Mouse (Mus musculus) hindbrain, embryonic 16.5 days (tissue): ENCODE results near the gene Itpr2. TPM values are rescaled to one million over a fixed set of nuclear protein-coding genes. Genes with fewer than 3 reads are reported as not detected.

ENCODE experiments used
- ATAC-seq: fragments of 200-750 bp; cut with Nextera tagmentation; 2 replicates; pipeline ENCODE4 v1.8.0; 2017; ENCODE audit warnings: moderate TSS enrichment, moderate library complexity
- H3K27ac ChIP-seq: fragments of 300-500 bp; sonication (generic); 2 replicates; pipeline ENCODE4 v1.5.1; 2014; ENCODE audit warnings: low read depth, mild to moderate bottlenecking, control low read depth, low read length, moderate library complexity
- H3K27me3 ChIP-seq: fragments of 300-500 bp; sonication (generic); replicated peaks from 2 replicates; pipeline ENCODE4 v1.6.1; 2014; ENCODE audit warnings: low read length; ENCODE audit not compliant: control insufficient read depth, insufficient read depth
- H3K36me3 ChIP-seq: fragments of 300-500 bp; sonication (generic); 2 replicates; pipeline ENCODE4 v1.6.1; 2014; ENCODE audit warnings: mild to moderate bottlenecking, low read length, moderate library complexity, mixed read lengths; ENCODE audit not compliant: control insufficient read depth, insufficient read depth
- H3K4me1 ChIP-seq: fragments of 300-500 bp; sonication (generic); 2 replicates; pipeline ENCODE4 v1.6.1; 2014; ENCODE audit warnings: low read depth, low read length; ENCODE audit not compliant: control insufficient read depth, insufficient read depth
- H3K4me2 ChIP-seq: fragments of 300-500 bp; sonication (generic); 2 replicates; pipeline ENCODE4 v1.6.1; 2014; ENCODE audit warnings: mild to moderate bottlenecking, low read length, control low read depth, moderate library complexity
- H3K4me3 ChIP-seq: fragments of 300-500 bp; sonication (generic); 2 replicates; pipeline ENCODE4 v1.5.1; 2014; ENCODE audit warnings: mild to moderate bottlenecking, low read length, control low read depth, moderate library complexity
- H3K9ac ChIP-seq: fragments of 300-500 bp; sonication (generic); 2 replicates; pipeline ENCODE4 v1.6.1; 2014; ENCODE audit warnings: low read depth, mild to moderate bottlenecking, control low read depth, low read length, moderate library complexity
- H3K9me3 ChIP-seq: fragments of 300-500 bp; sonication (generic); 2 replicates; pipeline ENCODE4 v1.6.1; 2014; ENCODE audit warnings: mild to moderate bottlenecking, low read length, moderate library complexity; ENCODE audit not compliant: control insufficient read depth
- WGBS: fragments of 180-500 bp; shearing (Covaris S2); extraction: QIAGEN DNeasy Blood & Tissue Kit; methylation state at CpG from one replicate; pipeline ENCODE4 v1.1.7; 2014; 5-methylcytosine and 5-hydroxymethylcytosine counted together
- polyA plus RNA-seq: library from polyadenylated mRNA; unstranded; fragments of >200 nt; fragmentation: Nextera tagmentation; extraction: Ambion mirVana; gene quantifications from 2 replicates; pipeline ENCODE4 v1.2.1, GENCODE M21; 2015

Itpr2 gene
- polyA plus RNA-seq, 1 experiment from 2014 or later: 9.1 TPM

DNA sequence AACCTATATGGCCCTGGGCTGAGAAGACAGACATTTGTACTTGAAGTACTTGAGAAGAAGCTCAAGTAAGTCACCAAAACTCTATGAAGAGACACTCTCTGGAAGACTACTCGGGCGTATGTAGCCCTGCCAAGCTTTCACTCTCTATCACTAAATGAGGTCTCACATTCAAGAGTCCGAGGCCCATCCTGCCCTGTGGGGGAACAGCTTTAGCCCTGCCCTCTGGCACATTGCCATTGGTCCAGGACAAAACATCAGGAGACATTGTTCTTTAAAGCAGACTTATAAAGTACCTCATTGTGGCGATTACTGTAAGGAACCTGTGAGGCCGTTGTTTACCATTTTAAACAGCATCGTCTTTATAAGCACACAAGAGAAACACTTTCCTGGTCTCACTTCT is 77.7 kb downstream of the Itpr2 start:
- Histone ChIP-seq H3K4me2 (no peak overlapping the region), H3K27me3 (no peaks in the 10 kb centered on the region), H3K9ac (no peak overlapping the region), H3K9me3 (no peaks in the 10 kb centered on the region), H3K36me3 (no peaks in the 10 kb centered on the region), H3K27ac (no peak overlapping the region), H3K4me3 (no peak overlapping the region), H3K4me1 (no peaks in the 10 kb centered on the region)
- 69% methylated on average over 6 of the region's 6 CpGs for WGBS
- no peak for ATAC-seq

DNA sequence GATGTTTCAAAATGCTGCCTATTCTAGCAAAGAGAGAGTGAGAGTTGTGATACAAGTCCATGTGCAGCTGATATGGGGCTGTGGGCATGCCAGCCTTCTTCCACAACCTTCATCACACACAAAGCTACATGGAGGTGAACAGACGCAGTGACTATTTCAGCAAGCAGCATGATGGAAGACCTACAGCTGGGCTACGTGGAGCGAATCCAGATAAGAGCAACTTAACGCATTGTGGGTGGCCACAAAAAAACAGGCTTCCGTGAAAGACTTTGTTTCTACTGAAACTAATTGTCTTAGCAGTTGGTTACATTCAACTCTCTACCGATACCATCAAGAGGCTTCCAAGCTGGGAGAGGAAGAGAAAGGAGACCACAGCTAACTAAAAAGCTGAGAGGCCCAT is 81.3 kb downstream of the Itpr2 start:
- Histone ChIP-seq H3K4me2 (no peak overlapping the region), H3K4me1 (no peaks in the 10 kb centered on the region), H3K9ac (no peak overlapping the region), H3K27me3 (no peaks in the 10 kb centered on the region), H3K27ac (no peak overlapping the region), H3K9me3 (no peaks in the 10 kb centered on the region), H3K4me3 (no peak overlapping the region), H3K36me3 (no peaks in the 10 kb centered on the region)
- 49% methylated on average over 6 of the region's 6 CpGs for WGBS
- ATAC-seq: no peak

DNA sequence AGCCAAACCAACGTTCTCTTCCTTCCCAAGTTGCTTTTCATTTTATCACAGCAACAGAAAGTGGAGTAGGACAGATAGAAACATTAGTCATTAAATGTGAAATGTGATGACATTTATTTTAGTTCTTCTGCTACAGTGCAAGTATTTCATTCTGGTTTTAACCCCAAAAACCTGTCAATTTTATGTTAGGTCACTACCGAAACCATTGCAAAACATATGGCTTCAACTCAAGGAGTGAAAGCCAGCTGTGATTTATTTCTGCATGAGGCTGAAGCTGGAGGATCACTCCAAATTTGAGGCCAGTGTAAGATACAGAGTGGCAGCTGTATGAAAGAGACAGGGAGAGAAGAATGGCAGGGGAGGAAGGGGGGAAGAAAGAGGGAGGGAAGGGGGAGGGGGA is 85.6 kb downstream of the Itpr2 start:
- H3K27ac ChIP-seq: no peak overlapping the region
- no peak for ATAC-seq
- no peaks in the 10 kb centered on the region for H3K36me3 ChIP-seq
- no peak overlapping the region for H3K4me2 ChIP-seq
- 87% methylated on average over 2 of the region's 2 CpGs for WGBS
- no peaks in the 10 kb centered on the region for H3K4me1 ChIP-seq
- no peaks in the 10 kb centered on the region for H3K9me3 ChIP-seq
- H3K27me3 ChIP-seq: no peaks in the 10 kb centered on the region
- H3K9ac ChIP-seq: no peak overlapping the region
- no peak overlapping the region for H3K4me3 ChIP-seq

DNA sequence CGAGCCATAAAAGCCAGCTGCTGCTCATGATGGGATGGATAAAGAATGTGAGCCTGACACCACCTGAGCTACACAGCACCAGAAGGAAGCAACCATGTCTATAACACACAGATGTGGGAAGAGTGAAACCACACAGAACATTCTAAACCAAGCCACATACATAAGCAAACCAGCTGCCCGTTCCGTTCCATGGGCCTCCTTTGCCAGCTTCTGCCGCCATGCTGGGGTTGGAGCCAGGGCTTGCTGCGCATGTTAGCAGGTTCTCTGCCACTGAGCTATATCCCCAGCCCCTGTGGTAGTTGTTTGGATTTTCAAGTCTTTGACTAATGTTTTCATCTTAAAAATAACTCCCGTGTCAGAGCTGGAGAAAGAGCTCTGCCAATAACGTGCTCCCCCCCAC is 87.9 kb downstream of the Itpr2 start:
- Histone ChIP-seq H3K27me3 (no peaks in the 10 kb centered on the region), H3K9ac (no peak overlapping the region), H3K4me1 (no peaks in the 10 kb centered on the region; the same call in 1 of the 2 replicates), H3K9me3 (no peaks in the 10 kb centered on the region), H3K36me3 (no peaks in the 10 kb centered on the region), H3K4me2 (no peak overlapping the region), H3K4me3 (no peak overlapping the region), H3K27ac (no peak overlapping the region)
- WGBS: 79% methylated on average over 7 of the region's 7 CpGs
- no peak for ATAC-seq

DNA sequence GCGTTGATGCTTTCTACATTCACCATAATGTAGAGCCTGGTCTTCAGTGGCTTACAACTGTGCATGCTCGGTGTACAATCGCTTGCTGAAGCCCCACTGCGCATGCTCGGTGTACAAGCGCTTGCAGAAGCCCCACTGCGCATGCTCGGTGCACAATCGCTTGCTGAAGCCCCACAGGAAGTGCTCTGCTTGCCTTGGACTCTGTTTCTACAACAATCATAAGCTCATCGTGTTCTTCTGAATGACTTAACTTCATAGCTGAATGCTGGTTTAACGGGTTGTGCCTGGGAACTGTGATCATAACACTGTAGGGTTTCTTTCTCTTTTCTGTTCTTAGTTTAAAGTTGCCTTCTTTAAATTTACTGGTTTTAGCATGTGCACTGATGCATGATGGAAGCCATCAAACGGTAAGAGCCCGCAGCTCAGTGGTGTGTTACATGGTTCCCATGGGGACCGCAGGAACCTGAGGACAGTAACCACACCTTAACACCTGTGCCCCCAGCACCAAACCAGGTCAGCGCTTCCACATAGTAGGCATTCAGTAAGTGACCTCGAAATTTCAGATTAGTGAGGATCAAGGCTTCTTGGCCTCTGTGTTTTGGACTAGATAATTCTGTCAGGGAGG is 90.5 kb downstream of the Itpr2 start:
- no peaks in the 10 kb centered on the region; the same call in 1 of the 2 replicates for H3K4me1 ChIP-seq
- no peak overlapping the region for H3K27ac ChIP-seq
- H3K9ac ChIP-seq: no peak overlapping the region
- no peaks in the 10 kb centered on the region for H3K27me3 ChIP-seq
- H3K9me3 ChIP-seq: no peaks in the 10 kb centered on the region
- no peak overlapping the region for H3K4me3 ChIP-seq
- 83% methylated on average over 16 of the region's 16 CpGs for WGBS
- no peak for ATAC-seq
- no peaks in the 10 kb centered on the region for H3K36me3 ChIP-seq
- H3K4me2 ChIP-seq: no peak overlapping the region

DNA sequence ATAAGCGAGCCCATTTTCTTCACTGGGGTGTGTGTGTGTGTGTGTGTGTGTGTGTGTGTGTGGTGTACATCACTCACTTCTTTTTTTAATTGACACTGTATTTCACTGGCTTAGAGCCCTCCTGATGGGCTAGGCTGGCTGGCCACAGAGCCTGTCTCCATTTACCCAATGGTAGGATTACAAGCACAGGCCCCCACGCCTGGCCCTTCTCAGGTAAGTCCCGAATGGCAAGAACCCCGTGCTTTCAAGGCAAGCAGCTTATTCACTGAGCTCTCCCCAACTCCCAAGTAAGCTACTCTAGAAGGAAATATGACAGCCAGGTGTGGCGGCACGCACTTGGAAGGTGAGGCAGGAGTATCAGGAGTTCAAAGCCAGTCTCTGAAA is 91.6 kb downstream of the Itpr2 start:
- no peaks in the 10 kb centered on the region for H3K9me3 ChIP-seq
- no peaks in the 10 kb centered on the region for H3K27me3 ChIP-seq
- no peaks in the 10 kb centered on the region for H3K36me3 ChIP-seq
- no peak overlapping the region for H3K4me3 ChIP-seq
- no peak overlapping the region for H3K4me2 ChIP-seq
- H3K9ac ChIP-seq: no peak overlapping the region
- ATAC-seq: no peak
- no peaks in the 10 kb centered on the region; the same call in 1 of the 2 replicates for H3K4me1 ChIP-seq
- H3K27ac ChIP-seq: no peak overlapping the region
- 70% methylated on average over 6 of the region's 6 CpGs for WGBS

DNA sequence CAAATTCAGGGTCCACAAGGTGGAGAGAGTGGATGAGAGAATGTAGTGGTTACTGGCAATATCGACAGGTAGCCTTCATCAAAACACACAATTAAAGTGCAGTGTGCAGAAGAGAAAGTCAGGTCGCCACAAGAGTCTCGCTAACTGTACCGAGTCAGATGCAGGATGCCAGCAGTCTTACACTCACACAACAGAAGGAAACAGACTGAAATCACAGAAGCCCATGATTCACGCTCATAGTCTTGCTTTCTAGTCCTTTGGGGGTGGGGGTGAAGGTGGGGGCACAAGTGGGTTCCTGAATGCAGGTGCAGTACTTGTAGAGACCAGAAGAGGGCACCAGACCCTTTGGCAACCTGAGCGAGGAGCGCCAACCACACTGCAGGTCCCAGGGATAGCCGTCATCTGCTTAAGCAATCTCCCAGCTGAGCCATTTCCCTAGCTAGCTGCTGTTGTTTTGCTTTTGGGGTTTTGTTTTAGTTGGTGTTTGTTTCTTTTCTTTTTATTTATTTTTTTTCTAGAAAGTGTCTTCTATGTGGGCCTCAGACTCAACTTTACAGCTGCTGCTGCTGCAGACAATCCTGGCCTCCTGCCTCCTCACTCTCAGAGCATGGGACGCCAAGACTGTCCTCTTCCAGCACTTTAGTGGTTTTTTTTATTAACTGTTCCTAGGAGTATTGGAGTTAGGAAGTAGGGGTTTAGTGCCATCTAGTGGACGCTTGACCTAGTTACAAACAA is 92.2 kb downstream of the Itpr2 start:
- H3K9ac ChIP-seq: no peak overlapping the region
- 0 out of 2 replicates have a peak overlapping the region, but pooled peaks have one; percentile 36 for H3K27ac ChIP-seq
- H3K27me3 ChIP-seq: no peaks in the 10 kb centered on the region
- 0 out of 2 replicates have a peak overlapping the region, but pooled peaks have one; percentile 2 for H3K4me3 ChIP-seq
- 25% methylated on average over 10 of the region's 10 CpGs for WGBS
- ATAC-seq: peak; percentile 88
- no peaks in the 10 kb centered on the region; the same call in 1 of the 2 replicates for H3K4me1 ChIP-seq
- no peaks in the 10 kb centered on the region for H3K36me3 ChIP-seq
- H3K4me2 ChIP-seq: peak overlapping the region; percentile 47
- H3K9me3 ChIP-seq: no peaks in the 10 kb centered on the region

DNA sequence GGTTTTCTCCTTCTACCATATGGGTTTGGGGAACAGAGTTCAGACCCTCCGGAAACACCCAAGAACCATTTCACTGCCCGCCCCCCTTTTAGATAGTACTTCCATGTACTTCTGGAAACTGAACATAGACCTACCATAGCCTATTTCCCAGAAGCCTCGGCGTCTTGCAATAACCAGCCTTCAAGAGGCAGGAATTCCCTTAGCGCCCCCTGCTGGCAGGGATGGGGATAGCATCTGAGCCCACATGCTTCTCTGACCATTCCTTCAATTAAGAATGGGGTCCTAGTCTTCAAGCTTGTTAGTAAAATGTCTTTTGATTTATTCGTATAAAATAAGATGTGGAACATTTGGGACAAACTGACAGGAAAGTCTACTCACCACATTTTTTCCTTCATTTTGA is 96.6 kb downstream of the Itpr2 start:
- no peaks in the 10 kb centered on the region for H3K36me3 ChIP-seq
- no peak overlapping the region for H3K9ac ChIP-seq
- no peaks in the 10 kb centered on the region for H3K9me3 ChIP-seq
- no peak for ATAC-seq
- H3K4me2 ChIP-seq: no peak overlapping the region
- no peaks in the 10 kb centered on the region for H3K27me3 ChIP-seq
- no peak overlapping the region for H3K4me3 ChIP-seq
- no peak overlapping the region for H3K27ac ChIP-seq
- 50% methylated on average over 6 of the region's 6 CpGs for WGBS
- H3K4me1 ChIP-seq: no peaks in the 10 kb centered on the region; the same call in 1 of the 2 replicates

DNA sequence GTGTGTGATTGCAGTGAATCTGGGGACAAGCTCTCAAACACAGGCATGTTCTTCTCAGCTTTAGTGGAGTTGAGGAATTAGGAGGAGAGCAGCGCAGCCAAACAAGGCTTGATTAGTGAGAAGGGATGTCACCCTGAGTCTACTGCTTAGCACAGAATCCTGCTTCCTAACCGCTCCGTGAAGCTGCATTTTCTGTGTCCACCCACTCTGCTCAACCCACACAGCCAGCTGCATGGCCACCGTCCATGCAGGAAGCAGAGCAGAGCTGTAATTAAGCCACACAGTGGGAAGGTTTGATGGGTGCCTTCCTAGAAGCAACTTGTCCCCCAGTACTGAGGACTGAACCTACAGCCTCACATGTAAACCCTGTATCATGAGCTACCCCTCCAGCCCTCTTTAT is 97.1 kb downstream of the Itpr2 start:
- H3K4me1 ChIP-seq: no peaks in the 10 kb centered on the region; the same call in 1 of the 2 replicates
- WGBS: 78% methylated on average over 4 of the region's 4 CpGs
- no peak overlapping the region for H3K27ac ChIP-seq
- no peaks in the 10 kb centered on the region for H3K9me3 ChIP-seq
- no peak for ATAC-seq
- H3K4me2 ChIP-seq: no peak overlapping the region
- H3K27me3 ChIP-seq: no peaks in the 10 kb centered on the region
- H3K9ac ChIP-seq: no peak overlapping the region
- no peak overlapping the region for H3K4me3 ChIP-seq
- H3K36me3 ChIP-seq: no peaks in the 10 kb centered on the region
